Mouse (Mus musculus) common myeloid progenitor, adult 5-6 weeks (primary cell): ENCODE results near the gene Xpr1. TPM values are rescaled to one million over a fixed set of nuclear protein-coding genes. Genes with fewer than 3 reads are reported as not detected.
"Not testable (repeated sequence)": the region's sequence is repeated elsewhere in the genome, so short reads cannot be mapped to it uniquely, and the experiment has no call there.

ENCODE experiments used
- ATAC-seq: replicated peaks from 2 replicates; pipeline ENCODE4 v1.8.0; 2016; ENCODE audit warnings: low read depth, mild to moderate bottlenecking, moderate TSS enrichment, inconsistent platforms; ENCODE audit not compliant: poor library complexity, severe bottlenecking
- total RNA-seq: library from RNA; stranded (forward); fragments of 200-1000, 187-1606 nt; gene quantifications from 2 replicates; pipeline ENCODE4 v1.2.3, GENCODE M21; 2017

Gene Xpr1
- total RNA-seq, 1 experiment from 2014 or later: 34.1 TPM

- peak; percentile 98 for ATAC-seq
Observed at GRCm38 (mm10) chr1:155272953-155273352, 144.3 kb downstream of the Xpr1 start.

GRCm38 (mm10) chr1:155262496-155262895, 154.7 kb downstream of the Xpr1 start:
- ATAC-seq: not testable (repeated sequence)

- ATAC-seq: no peak
Observed at GRCm38 (mm10) chr1:155254309-155254708, 162.9 kb downstream of the Xpr1 start.

GRCm38 (mm10) chr1:155253126-155253525, 164.1 kb downstream of the Xpr1 start:
- ATAC-seq: no peak

- ATAC-seq: peak; percentile 77
Observed at GRCm38 (mm10) chr1:155252631-155253121, 164.5 kb downstream of the Xpr1 start.

GRCm38 (mm10) chr1:155251596-155251995, 165.6 kb downstream of the Xpr1 start:
- ATAC-seq: no peak

GRCm38 (mm10) chr1:155250531-155251135, 166.6 kb downstream of the Xpr1 start:
- no peak for ATAC-seq

GRCm38 (mm10) chr1:155249896-155250295, 167.3 kb downstream of the Xpr1 start:
- no peak for ATAC-seq

- no peak for ATAC-seq
Observed at GRCm38 (mm10) chr1:155248041-155248440, 169.2 kb downstream of the Xpr1 start.

- no peak for ATAC-seq
Observed at GRCm38 (mm10) chr1:155247441-155247840, 169.8 kb downstream of the Xpr1 start.

- no peak for ATAC-seq
Observed at GRCm38 (mm10) chr1:155245516-155245915, 171.7 kb downstream of the Xpr1 start.

GRCm38 (mm10) chr1:155244771-155245211, 172.4 kb downstream of the Xpr1 start:
- no peak for ATAC-seq

- ATAC-seq: peak; percentile 62
Observed at GRCm38 (mm10) chr1:155243797-155244770, 173.1 kb downstream of the Xpr1 start, which contains the start of gene BC034090. BC034090 (minus strand) TSS chr1:155244444.

- no peak for ATAC-seq
Observed at GRCm38 (mm10) chr1:155242488-155242745, 174.8 kb downstream of the Xpr1 start.

GRCm38 (mm10) chr1:155241701-155242487, 175.3 kb downstream of the Xpr1 start:
- ATAC-seq: no peak

GRCm38 (mm10) chr1:155239962-155240717, 177.1 kb downstream of the Xpr1 start:
- ATAC-seq: no peak

- ATAC-seq: no peak
Observed at GRCm38 (mm10) chr1:155239169-155239568, 178.0 kb downstream of the Xpr1 start.

GRCm38 (mm10) chr1:155238126-155238525, 179.1 kb downstream of the Xpr1 start:
- no peak for ATAC-seq

- no peak for ATAC-seq
Observed at GRCm38 (mm10) chr1:155237390-155237789, 179.8 kb downstream of the Xpr1 start.
